Mouse (Mus musculus) kidney, postnatal 4 days (tissue): ENCODE measurements around the gene Ralgds.

ENCODE experiments used
- DNase-seq, 2 experiments: peaks; one replicate each; pipeline ENCODE4 v3.0.0; 2021; ENCODE audit warnings: mixed read lengths in 2 of 2

The Ralgds gene

GRCm38 (mm10) chr2:28534436-28535262, 21.7 kb downstream of the Ralgds start:
- peak; percentile 50 to 67 for DNase-seq

DNA sequence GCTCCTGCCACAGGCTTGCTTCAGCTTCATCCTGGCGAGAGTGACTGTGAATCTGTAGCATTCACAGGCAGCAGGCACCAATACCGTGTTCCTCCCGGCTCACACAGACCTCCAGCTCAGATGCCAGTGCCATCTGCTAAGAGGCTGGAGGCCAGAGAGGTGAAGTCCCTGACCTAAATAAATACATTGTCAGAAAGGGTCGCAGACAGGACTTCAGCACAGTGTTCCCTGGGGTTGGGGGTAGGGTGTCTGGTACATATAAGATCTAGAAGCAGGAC, 22.3 kb downstream of the Ralgds start:
- DNase-seq: no peak

- peak; percentile 31 to 42 for DNase-seq
Measured at GRCm38 (mm10) chr2:28535650-28536049, 22.7 kb downstream of the Ralgds start.

- peak; percentile 52 to 67 for DNase-seq
Measured at GRCm38 (mm10) chr2:28536166-28536565, 23.2 kb downstream of the Ralgds start.

DNA sequence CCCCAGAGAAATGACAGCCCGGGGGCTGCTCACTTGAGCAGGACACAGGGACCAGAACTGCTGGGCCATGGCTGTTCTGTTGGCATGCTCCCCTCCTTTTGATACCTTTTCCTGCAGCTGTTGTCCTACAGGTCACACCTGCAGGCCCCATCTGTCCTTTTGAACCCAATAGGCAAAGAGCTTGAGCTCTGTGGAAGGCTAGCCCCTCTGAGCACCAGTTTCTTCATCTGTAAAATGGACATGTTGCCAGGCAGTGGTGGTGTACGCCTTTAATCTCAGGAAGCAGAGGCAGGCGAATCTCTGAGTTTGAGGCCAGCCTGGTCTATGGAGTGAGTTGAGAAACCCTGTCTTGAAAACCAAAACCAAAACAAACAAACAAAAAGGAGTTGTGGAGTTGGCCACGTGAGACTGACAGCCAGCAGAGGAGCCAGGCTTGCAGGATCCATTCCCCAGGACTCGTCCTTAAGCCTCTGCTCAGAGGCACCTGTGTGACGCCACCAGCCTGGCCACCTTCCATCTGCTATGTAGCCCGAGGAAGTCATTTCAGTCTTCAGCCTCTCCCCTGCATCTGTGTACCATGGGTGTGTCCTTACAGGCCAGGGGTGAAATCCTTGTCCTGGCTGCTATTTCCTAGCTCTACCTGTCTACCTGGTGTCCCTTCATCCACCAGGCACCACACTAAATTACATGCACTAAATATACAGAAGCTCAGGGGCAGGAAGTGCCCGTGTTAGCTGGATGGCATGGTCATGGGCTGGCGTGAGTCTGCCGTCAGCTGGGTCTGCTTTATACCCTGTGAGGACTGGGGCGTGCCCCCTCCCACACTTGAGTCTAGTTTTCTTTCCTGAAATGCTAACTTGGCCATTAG, 24.1 kb downstream of the Ralgds start:
- DNase-seq: no peak

- no peak for DNase-seq
Measured at GRCm38 (mm10) chr2:28537634-28537920, 24.7 kb downstream of the Ralgds start.

DNA sequence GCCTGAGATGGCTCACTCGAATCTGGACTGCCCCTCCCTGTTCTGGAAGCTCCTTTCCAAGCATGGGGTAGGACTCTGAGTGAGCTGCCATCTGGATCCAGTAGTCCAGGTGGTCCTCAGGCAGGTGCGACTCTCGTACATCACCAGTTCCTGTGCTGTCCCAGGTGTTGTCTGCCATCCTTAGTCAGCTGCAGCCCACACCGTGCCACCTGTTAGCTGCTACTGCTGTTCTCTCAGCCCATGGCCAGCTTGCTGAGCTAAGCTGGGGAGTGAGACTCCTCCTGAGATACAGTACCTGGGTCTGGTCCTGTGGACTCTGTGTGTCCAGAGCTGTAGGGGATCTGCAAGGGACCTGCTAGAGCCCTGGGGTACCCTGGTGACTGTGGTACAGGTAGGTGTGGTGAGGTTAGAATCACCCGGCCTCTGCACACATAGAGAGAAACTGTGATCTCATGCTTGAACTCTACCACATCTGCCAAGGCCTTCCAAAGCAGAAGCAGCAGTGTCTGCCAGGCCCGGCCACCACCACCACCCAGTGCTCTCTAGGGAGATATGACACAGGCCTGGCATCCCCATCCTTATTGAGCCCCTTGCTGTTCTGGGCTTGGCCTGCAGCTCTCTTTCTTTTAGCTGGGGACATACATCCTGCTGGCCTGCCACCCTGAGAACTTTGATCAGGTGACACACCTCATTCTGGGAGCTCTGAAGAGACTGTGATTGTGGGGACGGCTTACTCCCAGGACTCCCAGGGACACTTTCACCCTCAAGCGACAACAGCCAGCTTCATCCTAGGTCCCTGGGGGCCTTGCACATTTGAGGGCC, 25.3 kb downstream of the Ralgds start:
- DNase-seq: no peak

DNA sequence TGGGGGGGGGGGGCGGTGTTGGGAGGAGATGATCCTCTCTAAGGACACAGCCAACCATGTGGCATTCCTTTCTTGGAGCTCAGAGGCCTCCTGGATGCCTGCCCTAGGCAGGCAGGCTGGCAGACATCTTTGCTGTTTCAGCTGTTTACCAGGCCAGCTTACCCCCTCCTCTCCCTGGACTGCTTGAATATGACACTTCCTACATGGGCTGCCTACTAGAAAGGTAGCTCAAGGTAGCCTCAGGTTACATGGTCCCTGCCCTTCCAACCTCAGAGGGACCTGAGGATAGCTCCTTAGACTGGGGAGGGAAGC, 25.8 kb downstream of the Ralgds start:
- no peak for DNase-seq

GRCm38 (mm10) chr2:28539206-28539605, 26.3 kb downstream of the Ralgds start:
- DNase-seq: peak; percentile 71 to 82

DNA sequence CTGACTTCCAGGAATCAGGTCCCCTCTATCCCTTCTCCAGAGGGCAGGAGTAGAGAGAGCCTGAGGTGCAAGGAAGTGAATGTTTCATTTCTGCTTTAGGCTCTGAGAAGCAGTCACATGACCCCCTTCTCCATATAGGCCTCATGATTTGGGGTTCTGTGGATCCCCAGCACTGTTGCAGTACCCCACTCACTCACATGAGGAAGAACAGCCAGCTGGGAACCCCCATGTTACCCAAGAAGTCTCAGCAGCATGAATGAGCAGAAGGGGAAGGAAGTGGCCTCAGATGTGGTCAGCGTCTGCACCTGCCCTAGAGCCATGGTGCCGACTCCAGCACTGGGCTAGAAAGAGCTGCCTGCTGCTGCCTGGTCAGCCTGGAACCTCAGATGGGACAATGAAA, 27.0 kb downstream of the Ralgds start:
- no peak for DNase-seq

DNA sequence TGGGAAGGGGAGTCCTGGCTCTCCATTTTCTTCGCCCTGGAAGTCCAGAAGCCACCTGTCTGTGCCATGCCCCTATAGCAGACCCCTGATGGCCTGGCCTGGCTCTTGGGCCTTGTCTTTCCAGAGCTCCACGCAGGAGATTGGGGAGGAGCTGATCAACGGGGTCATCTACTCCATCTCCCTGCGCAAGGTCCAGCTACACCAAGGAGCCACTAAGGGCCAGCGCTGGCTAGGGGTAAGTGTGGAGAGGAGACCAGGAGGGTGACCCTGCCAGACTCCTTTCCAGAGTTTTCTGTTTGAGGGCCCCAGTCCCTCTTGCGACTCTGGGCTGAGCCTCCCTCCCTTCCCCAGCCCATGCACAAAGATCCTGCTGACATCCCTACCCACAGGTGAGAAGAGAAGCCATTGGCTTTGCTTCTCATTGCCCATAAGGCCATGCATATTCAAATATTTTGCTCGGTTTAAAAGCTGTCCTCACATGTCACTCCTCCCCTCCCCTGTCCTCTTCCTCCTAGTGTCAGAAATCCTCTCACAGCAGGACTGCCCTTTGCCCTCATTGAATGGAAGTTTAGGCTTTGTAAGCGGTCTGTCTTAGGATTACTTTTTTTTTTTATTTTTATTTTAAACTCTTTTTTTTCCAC, 27.8 kb downstream of the Ralgds start:
- DNase-seq: no peak

GRCm38 (mm10) chr2:28543894-28544293, 31.0 kb downstream of the Ralgds start:
- DNase-seq: no peak

DNA sequence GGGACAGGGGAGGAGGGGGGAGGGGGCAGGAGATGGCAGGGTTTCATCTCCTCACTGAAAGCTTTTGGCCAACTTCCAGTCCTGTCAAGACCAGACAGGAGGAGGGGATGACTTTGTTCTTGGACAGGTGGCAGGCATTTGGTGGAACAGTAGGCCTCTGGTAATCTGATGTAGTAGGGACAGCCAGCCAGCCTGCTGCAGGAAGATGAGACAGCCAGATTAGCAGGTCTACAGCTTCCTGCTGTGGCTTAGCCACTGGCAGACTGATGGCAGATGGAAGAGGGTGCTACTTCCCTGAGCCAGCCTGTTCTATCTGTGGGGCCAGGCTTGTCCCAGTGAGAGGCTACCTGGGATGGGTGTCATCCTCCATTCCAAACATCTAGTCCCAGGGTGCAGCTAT, 33.1 kb downstream of the Ralgds start:
- DNase-seq: no peak

DNA sequence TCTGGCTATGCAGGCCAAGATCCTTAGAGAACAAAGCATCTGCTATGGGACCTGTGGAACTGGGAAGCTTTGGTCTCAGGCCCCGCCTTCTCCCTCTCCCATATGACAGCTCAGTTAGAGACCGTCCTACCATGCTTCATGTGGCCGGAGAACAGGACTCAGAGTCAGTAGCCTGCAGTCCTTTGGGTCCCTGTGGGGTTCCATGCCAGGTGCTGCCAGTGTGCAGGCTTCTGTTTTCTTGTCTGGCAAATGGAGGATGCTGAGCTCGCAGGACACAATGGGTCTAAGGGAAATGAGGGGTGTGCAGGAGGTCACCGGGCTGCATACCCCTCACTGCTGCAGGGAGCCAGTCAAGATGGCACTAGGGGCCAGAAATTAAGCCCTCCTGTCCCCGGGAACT, 33.6 kb downstream of the Ralgds start:
- no peak for DNase-seq

GRCm38 (mm10) chr2:28547237-28548172, 34.6 kb downstream of the Ralgds start:
- DNase-seq: peak; percentile 90

GRCm38 (mm10) chr2:28549157-28549556, 36.2 kb downstream of the Ralgds start:
- DNase-seq: no peak

DNA sequence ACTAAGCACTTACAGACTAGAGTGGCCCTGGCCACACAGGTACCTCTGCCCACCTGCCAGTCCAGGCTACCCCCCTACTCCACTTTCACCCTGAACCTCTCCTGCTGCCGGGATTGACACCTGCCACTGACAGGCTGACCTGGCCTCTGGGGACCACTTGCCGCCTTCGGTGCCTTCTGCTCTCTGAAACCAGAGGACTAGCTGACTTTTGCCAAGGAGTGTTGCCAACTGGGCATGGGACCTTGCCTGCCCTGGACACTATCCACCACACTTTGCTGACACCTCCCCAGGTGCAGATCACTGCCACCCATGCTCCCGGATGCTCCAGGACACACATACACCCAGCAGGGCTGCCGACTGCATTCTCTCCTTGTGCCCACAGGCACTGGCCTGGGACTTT, 39.4 kb downstream of the Ralgds start:
- no peak for DNase-seq

DNA sequence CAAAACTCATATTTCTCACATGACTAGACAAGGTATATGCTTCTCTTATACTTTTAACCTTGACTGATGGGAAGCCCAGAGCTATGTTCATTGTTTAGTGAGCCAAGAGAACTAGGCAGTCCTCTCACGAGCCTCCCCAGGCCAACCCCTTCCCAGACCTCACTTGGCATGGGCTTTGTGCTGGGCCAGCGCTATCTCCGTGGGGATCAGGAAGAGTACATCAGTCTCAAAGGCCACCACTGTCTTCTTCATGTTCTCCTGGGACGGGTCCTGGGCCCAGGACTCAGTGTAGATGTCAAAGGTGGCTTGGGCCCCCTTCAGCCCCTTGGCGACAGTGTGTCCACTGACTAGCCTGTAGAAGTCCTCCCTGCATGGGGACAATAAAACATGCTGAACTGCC, 44.5 kb downstream of the Ralgds start:
- no peak for DNase-seq

DNA sequence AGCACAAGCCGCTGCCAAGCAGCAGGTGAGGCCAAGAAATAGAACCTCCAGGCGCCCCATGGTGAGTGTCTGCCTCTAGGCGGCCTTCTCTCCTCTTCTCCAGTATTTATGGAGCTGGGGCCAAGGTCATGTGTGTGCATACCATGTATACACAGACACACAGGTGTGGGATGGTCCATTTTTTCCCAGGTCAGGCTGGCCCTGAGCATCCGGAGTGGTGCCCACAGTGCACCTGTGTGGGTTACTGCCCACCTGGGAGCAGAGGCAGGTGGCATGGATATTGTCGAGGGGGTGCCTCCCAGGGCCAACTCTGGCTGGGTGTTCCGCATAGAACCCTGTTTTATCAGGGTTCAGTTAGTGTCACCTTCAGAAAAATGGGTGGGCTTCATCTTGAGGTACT, 50.4 kb downstream of the Ralgds start, which contains the start of gene Cel:
TSS of gene Cel (minus strand) at position 101 of the 400 bp plus-strand sequence.
- DNase-seq: no peak

DNA sequence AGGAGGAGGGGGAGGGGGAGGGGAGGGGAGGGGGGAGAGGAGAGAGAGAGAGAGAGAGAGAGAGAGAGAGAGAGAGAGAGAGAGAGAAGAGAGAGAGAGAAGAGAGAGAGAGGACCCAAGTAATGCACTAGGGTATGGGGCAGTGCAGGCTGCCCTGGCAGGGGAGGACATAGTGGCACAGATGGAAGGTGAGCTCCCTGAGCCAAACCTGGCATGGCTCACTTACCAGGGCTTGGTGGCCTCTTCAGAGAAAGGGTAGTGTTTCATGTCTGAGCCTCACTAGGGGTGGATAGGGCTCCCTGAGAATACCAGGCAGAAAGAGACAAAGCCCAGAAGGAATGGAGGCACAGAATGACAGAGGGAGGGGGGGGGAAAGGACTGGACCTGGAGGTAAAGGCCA, 50.9 kb downstream of the Ralgds start:
- DNase-seq: no peak

DNA sequence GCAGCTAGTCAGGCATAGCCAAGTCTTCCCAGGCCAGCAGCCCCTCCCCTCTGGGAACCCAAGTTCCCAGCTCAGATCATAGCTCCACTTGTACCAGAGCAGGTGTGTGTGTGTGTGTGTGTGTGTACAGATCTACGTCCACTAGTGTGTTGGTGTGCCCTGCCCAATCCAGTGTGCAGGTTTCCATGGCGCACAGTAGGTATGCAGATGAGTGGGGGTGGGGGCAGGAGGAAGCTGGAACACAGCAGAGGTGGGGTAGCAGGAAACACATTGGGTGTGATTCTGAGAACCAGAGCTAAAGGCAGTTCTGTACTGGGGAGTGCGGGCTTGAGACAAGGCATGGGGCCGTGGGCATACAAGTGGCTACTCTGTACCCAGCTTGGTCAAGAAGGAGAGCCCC, 51.5 kb downstream of the Ralgds start:
- DNase-seq: no peak

GRCm38 (mm10) chr2:28566545-28566944, 53.6 kb downstream of the Ralgds start:
- peak; percentile 36 to 55 for DNase-seq
